Mouse (Mus musculus) frontal cortex, postnatal 25 days (tissue): ENCODE data around the gene Mvp.

ENCODE experiments used
- DNase-seq, 2 experiments: peaks; one replicate each; pipeline ENCODE4 v3.0.0; 2022; ENCODE audit warnings: low spot score in 2 of 2

Gene Mvp

DNA sequence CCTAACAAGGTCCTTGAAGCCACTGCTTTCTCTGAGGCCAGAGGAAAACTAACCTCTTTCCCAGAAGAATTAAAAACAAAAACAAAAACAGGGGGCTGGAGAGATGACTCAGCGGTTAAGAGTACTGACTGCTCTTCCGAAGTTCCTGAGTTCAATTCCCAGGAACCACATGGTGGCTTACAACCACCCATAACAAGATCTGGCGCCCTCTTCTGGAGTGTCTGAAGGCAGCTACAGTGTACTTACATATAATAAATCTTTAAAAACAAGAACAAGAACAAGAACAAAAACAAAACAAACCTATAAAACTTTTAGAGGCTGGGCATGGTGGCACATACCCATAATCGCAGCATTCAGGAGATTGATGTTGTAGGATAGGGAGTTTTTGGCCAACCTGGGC, 18.0 kb downstream of the Mvp start:
- no peak for DNase-seq

DNA sequence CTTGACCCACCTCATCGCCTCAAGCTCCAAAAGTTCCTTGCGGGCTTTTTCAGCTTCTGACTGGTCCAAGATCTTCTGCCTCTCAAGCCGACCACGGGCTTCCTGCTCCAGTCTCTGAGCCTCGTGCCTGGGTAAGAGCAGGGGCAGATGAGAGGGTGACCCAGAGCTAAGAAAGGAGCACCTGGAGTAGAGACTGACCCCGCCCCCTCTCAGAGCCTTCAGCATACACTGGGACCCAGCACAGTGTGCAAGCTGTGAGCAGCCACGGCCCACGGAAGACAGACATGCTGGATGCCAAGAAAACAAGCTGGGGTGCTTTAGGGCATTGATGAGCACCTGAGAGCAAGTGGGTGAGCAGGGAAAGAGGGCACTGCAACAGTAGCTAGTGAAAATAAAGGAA, 25.6 kb downstream of the Mvp start:
- DNase-seq: no peak

DNA sequence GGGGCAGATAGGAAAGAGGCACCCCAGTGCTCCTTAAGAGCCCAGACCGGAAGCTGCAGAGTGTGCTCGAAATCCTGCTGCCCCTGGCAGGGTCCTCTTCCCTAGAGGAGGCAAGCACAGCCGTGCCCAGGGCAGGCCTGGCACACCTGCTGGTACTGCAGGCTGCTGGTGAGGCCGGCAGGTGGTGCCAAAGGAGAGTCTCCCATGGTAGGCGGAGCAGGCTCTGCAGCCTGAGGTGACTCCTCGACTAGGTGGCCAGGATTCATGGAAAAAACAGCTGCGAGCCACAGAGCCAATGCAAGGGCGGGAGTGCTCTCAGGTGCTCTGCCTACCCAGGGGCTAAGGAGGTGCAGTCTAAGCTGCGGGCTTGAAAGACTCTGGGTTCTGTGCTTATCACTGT, 28.1 kb downstream of the Mvp start:
- no peak for DNase-seq

DNA sequence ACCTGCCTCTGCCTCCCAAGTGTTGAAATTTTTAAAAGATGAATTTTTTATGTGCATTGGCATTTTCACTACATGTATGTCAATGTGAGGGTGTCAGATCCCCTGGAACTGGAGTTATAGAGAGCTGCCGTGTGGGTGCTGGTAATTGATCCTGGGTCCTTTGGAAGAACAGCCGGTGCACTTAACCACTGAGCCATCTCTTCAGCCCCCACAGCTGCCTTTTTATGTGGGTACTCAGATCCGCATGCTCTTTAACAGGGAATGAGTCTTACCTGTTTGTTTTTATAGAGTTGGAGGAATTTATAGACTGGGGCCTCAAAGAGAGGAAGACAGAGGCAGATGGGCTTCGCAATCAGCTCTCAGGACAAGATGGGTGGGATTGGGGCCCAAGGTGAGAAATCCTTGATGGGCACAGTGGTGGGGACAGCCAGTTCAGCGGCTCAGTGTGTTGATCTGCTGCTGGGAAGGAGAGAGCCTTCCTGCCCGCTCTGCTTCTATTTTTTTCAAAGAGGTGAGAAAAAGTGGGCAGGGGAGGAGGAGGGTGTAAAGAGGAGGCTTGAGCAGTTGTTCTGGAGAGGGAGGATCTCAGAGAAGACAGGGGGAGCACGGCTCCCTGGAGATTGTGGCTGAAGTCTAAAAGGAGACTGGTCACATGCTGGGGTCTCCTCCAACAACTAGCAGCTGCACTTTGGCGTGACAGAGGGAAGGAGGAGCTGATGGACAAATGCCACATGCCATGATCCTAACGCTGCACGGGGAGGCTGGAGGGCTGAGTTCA, 29.6 kb downstream of the Mvp start:
- no peak for DNase-seq

- no peak for DNase-seq
Measured at GRCm38 (mm10) chr7:126983113-126983512, 31.3 kb downstream of the Mvp start.

GRCm38 (mm10) chr7:126982054-126982453, 32.4 kb downstream of the Mvp start:
- DNase-seq: no peak

GRCm38 (mm10) chr7:126981601-126982000, 32.8 kb downstream of the Mvp start:
- no peak for DNase-seq

DNA sequence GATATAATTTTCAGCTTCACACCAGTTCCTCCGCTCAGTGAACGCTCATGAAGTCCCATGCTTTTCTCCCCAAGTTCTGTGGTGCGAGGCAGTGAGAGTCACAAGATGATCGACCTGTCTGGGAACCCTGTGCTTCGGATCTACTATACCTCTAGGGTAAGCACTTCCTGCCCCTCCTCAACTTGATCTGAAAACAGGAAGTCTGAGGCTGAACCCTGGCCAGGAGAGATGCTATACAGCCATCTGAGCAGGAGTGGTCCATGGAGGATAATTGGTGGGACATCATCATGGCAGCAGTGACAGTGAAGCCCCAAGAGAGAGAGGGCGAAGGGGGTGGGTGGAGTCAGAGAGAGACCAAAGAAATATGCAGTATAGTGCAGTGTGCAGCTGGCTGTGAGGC, 35.6 kb downstream of the Mvp start:
- no peak for DNase-seq

GRCm38 (mm10) chr7:126976878-126977459, 37.5 kb downstream of the Mvp start:
- no peak for DNase-seq

DNA sequence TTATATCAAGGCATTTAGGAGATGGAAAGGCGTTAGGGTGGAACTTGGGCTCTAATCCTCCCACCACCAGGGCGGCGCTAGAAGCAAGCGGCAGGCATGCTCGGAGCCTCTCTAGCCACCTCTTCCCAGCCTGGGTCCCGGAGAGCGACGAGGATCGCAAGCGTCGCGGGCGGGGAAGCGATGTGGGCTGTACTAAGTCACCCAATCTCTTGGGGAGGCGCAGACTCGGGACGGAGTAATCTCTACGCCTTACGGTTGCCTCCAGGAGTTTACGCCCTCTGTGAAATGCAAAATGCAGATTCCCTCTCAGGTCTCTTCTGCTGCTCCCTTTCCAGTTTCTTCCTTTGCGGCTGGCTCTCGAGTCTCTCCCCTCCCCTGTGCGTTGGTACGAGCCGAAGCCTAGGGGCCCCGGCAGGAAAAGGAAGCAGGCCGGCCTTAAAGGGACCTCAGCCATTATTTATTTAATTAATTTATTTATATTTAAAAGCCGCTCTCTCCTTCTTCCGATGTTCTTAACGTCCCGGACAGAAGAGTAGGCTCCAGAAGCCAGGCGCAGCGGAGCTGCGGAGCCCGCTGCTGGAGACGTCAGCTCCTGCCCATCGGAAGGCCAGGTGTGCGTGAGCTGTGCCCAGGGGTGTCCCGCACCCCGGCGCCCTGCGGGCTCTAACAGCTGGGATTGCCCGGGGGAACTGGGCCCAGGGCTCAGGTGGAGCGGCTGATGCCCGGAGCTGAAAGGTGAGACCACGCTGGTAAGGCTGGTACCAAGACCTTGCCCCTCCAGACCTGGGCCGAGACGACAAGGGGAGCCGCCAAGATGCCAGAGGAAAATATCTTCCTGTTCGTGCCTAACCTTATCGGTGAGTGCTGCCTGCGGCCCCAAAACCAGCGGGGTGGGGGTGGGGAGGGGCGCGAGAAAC, 38.2 kb downstream of the Mvp start, which contains the start of gene Cdiptos:
Cdiptos (minus strand) TSS at position 149 of the 917 bp plus-strand sequence.
- DNase-seq: peak; percentile 96 to 98

DNA sequence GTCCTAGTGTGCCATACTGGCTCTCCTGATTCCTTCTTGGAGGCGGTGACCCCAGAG, 38.7 kb downstream of the Mvp start, which contains the start of gene Cdipt:
Cdipt (plus strand) TSS at position 22 of the 57 bp plus-strand sequence.
- no peak for DNase-seq

- DNase-seq: no peak
Measured at GRCm38 (mm10) chr7:126975493-126975892, 38.9 kb downstream of the Mvp start.

- no peak for DNase-seq
Measured at GRCm38 (mm10) chr7:126967361-126967760, 47.1 kb downstream of the Mvp start.

DNA sequence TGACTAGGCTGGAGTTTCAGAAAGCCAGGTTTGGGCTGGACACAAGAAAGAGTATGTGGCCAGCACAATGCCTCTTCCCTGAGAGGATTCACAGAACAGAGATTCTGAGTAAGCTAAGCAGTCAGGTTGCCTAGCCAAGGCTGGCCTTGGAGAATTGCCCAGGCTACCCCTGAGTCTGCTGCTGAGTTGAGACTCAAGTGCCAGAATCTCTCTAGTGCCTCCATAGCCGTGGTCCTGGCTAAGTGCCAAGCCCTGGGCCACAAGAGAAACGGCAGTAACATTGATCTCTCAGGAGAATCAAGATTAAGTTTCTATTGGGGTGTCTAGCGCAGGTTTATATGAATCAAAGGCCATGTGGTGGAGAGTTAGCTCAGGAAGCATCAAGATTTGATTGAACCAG, 48.9 kb downstream of the Mvp start:
- DNase-seq: no peak

- DNase-seq: no peak
Measured at GRCm38 (mm10) chr7:126963548-126964286, 50.7 kb downstream of the Mvp start.

DNA sequence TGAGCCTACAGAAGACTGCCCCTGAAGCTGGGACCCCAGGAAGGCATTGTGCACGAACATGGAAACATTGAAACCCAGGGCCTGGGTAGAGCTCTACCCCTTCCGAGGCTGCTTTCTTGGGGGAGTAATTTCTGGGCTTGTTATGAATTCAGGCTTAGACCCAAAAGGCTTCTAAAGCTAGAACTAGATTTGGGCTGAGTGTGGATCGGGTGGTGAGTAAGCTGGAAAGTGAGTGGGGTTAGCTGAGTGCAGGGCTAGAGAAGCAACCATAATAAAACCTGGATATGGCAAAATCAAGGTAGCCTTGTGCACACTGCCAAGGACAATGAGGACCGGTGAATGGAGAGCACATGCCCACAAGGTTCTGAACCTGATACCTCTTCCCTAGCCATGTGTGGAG, 52.5 kb downstream of the Mvp start:
- no peak for DNase-seq

DNA sequence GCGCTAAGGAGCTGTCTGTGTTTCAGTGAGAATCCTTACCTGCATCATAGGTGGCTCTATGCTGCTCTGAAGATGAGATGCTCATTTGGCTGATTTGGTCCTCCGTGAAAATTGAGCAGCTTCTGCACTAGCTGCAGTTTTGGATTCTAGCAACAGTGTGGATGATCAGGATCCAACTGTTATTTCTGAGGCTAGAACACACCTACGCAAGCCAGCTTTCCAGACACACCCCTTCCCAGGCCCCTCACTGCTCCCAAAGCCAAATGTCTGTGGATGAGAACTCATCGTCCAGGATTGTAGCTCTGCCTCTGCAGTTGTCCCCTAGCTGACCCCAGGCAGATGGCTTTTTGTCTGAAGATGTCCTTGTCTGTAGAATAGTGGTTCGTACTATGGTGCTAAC, 53.3 kb downstream of the Mvp start:
- DNase-seq: no peak

GRCm38 (mm10) chr7:126959780-126960179, 54.6 kb downstream of the Mvp start:
- no peak for DNase-seq

DNA sequence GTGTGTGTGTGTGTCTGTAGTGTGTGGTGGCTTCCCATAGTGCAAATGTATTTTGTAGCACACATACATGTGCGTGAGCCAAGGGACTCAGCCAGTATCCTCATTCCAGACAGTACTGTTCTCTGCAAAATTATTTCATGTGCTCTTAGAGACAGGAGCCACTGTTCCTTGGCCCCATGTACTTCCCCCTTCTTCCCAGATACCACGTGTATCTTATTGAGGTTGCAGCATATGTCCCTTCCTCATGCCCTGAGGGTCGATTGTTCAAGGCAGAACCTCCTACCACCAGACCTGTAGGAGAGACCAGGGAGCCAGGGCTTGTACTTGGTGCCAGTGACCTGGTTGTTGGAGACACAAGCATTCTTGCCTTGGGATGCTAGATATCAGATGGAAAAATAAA, 59.3 kb downstream of the Mvp start:
- DNase-seq: no peak

- DNase-seq: no peak
Measured at GRCm38 (mm10) chr7:126952646-126953045, 61.8 kb downstream of the Mvp start.

- DNase-seq: no peak
Measured at GRCm38 (mm10) chr7:126951741-126952140, 62.7 kb downstream of the Mvp start.
